Mouse (Mus musculus): ENCODE measurements around the gene Efr3b.

DNA sequence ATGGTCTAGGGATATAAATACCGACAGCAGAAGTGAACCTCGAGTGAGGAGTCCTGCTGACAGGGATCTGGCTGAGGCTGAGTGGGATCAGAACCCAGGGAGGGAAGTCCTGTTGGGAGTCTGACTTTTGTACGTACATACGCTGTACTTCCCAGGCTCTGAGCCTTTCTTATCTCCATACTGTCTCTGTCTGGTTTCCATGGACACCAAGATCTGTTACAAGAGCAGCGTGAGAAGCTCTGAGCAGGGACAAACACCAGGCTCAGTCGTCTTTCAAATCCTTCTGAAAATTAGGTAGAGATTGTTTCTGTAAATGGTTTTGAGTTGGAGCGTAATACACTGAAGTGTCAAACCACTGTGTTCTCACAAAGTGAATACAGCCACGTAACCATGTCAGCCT lies 36.7 kb upstream of the Efr3b start:
- TF ChIP-seq CTCF (conservative IDR thresholded peaks at IDR 0.05; ENCODE audit: low read length): no peak
- no peak for TF ChIP-seq NANOG (IDR thresholded peaks at IDR 0.05; ENCODE audit: borderline replicate concordance, low read length)
- no peak for TF ChIP-seq POU5F1 (IDR thresholded peaks at IDR 0.05; ENCODE audit: borderline replicate concordance, low read length)
